Mouse (Mus musculus) layer of hippocampus, postnatal 25 days (tissue): ENCODE measurements around the gene Il16. TPM values are rescaled to one million over a fixed set of nuclear protein-coding genes. Genes with fewer than 3 reads are reported as not detected.

Experiments used
- DNase-seq, 2 experiments: peaks; one replicate each; pipeline ENCODE4 v3.0.0; 2022; ENCODE audit warnings: mixed read lengths in 2 of 2, low spot score in 1 of 2; ENCODE audit errors: extremely low spot score in 1 of 2
- total RNA-seq, 2 experiments: library from RNA; stranded (reverse); gene quantifications; 2 replicates each; pipeline ENCODE4 v1.2.3; 2021

The Il16 gene
- total RNA-seq, 2 experiments from 2014 or later: 58.7 to 59.7 TPM

DNA sequence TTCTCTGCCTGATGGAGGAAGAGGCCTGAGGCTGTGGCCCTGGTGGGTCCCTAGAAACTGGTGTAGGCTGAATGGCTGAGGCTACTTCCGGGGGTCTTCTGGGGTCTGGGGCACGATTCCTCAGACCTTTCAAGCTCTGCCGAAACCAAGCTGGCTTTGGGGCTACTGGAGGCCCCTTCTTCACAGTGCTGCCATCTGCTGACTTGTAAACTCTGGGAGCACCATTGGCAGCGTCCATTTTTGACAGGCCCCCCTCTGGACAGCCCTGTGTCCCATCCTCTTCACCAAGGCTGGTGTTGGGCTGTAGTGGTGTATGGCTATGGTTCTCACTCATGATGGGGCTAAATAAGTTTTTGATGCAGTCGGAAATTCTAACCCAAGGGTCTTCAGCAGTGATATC lies 93.0 kb downstream of the Il16 start:
- DNase-seq: no peak

DNA sequence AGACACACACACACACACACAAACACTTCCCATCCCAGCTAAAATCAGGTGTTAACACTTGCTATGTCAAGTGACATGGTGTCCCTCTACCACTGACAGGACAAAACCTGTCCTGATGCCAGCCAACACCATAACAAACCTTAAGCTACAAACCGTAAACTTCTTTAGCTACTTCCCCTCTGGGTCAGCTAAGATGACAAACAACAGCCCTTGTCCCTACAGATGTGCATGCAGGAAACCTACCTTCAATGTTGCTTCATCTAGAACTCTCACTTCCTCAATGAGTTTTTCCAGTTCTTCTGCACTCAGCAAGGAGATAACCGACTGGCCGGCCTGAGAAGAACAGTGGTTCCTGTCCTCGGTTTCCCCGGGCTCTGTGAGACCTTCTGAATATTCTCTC lies 94.9 kb downstream of the Il16 start:
- no peak for DNase-seq

DNA sequence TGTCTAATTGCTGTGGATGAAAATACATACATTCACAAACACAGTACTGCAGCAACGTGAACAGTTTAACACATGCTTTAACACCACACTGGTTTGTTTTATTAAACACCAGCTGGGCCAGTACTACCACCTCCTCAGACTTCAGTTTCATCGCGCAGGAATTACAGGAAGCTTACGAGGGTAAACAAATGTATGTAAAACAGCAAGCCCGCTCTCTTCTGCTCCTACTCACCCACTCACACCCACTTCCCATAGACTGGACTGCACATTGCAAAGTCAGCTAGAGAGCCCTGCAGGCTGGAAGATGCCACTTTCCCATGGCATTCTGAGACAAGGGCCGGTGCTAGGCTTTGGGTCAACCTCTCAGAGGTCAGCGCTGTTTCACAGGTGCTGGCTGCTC lies 96.7 kb downstream of the Il16 start:
- no peak for DNase-seq

DNA sequence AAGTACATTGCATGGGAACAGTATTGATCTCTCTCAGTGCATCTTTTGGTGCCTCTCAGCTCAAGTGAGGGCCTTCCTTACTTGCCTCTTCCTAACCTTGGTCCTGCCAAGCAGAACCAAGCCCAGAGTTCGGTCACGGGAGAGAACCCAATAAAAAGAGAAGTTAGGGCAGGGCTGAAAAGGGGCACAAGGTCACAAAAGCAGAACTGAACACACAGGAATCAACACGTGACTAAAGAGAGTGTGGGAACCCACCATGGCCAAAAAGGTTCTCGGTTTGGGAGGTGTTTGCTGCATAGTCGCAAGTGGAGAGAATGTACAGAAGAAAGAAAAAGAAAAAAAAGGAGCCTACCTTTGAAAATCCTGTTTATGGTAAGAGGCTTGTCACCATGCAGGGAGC lies 100.0 kb downstream of the Il16 start:
- DNase-seq: no peak

GRCm38 (mm10) chr7:83644761-83645160 lies 100.8 kb downstream of the Il16 start:
- no peak for DNase-seq

DNA sequence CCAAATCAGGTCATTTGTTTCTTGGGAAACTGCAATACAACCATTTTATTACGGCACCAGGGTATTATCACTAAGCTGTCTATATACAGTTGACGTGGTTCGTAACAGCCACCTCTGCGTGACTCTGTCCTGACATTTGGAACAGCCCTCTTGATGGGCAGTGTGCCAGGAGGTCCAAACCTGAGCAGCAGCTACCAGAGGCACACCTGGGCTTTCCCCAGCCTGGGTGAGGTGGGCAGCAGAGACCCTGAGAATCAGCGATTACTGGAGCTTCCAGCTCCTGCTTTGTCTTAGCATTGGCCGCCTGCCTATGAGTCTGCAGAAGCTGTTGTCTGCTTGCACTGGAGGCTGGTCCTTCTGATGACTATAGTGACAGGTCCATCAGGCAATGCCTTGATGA lies 101.9 kb downstream of the Il16 start:
- no peak for DNase-seq

DNA sequence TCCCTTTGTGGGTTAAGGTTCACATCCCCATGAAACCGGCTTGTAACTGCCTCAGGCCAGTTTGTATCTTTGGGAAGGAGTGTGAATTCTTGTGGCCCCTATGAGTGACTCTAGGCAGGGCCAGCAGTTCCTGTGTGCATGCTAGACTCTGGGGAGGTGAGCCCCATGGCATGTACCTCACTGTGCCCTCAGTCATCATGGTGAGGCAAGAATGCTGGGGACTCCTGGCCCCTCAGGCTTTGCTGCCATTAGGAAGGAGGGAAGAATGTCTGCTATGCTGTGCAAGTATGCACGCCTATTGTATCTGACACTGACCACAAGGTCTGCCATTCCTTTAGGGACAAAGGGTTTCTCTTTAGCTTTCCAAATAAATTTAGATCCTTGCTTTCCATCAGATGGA lies 104.4 kb downstream of the Il16 start:
- no peak for DNase-seq

- no peak for DNase-seq
Observed at GRCm38 (mm10) chr7:83640581-83640980, 104.9 kb downstream of the Il16 start.

DNA sequence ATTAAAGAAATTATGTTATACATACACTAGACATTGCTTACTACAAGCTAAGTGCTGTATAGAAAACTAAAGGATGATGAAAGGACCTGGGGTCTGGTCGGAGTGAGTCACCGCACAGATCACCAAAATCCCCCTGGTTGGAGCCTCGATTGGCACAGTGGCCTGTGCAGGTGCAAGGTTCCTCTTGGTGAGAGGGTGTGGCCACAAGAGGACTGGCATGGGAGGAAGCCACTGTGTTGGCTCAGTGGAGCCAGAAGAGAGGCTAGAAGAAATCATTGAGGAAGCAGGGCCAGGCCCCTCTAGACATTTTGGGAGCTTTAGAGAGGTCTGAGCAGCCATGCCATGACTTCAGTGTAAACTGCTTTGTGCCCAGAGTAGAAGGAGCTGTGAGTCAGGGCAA lies 106.4 kb downstream of the Il16 start:
- DNase-seq: no peak

DNA sequence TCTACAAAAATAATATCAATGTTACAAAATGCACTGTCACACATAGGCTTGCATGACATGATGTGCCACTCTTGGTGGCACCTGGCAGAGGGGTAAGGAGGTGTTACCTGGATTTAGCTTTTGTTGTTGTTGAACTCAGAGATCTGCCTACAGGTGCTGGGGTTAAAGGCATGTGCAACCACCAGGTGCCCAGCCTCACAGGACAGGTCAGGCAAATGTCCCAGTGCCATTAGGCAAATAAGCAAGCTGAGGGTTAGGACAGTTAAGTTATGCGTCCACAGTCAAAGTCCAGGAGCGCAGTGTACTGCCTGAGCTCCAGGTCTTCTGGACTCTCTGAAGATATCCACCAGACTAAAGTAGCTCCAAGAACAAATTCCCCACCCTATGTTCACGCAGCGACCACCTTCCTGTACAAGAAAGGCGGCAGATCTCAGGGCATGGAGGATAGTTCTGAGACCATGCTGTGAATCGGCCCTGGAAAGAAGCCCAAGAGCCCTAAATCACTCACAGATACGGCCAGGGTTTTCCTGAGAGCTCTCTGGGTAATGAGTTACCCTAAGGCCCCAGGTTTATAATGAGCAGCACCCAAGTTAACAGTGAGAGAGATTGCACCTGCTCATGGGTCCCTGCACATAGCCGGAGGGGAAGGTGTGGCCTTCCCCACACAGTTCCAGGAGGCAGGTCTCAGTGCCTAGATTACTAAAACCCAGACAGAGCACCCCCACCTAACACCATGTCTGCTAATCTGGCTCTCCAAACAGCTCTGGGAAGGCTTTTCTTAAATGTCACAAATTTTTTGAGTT lies 107.5 kb downstream of the Il16 start:
- no peak for DNase-seq

- DNase-seq: no peak
Observed at GRCm38 (mm10) chr7:83636425-83636824, 109.1 kb downstream of the Il16 start.

GRCm38 (mm10) chr7:83635726-83636125 lies 109.8 kb downstream of the Il16 start:
- DNase-seq: no peak

DNA sequence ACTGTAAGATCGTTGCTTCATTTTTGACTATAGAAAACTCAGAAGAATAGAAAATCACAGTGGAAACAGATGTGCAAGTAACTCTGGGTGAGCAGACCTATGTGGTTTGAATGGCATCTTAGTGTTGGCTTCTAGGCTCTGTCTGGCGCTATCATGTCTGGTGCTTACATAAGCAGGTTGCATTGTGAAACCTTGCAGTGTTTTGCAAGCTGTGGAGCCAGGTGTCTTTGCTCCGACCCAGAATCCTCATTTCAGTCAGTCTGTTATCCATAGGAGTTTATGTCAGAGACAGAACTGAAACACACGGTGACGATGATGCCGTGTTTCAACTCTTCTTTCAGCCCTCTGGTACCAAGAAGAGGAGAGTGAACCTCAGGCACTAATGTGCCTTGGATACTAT lies 111.7 kb downstream of the Il16 start:
- no peak for DNase-seq

DNA sequence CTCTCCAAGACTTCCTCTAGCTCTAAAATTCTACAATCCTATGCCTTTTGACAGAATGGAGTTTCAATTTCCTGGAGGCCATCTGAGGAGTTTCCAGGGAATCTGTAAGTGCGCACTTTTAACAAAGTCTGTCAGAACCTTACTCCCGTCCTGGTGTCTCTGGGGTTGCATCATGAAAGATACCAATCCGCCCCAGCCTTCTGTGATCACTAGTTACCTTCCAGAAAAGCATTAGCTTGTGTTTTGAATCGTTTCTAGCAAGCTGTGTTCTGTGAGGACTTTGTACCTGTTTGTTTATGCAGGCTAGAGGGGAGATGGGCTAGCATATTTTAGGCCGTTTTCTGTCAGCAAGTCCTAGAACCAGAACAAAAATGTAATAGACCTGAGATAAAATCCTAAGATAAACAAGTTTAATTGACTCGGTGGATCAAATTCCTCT lies 112.8 kb downstream of the Il16 start:
- DNase-seq: no peak

GRCm38 (mm10) chr7:83631828-83632681 lies 113.5 kb downstream of the Il16 start, which contains the start of gene Stard5:
TSS of gene Stard5 (plus strand) at chr7:83631959.
- DNase-seq: peak; percentile 73 to 83

DNA sequence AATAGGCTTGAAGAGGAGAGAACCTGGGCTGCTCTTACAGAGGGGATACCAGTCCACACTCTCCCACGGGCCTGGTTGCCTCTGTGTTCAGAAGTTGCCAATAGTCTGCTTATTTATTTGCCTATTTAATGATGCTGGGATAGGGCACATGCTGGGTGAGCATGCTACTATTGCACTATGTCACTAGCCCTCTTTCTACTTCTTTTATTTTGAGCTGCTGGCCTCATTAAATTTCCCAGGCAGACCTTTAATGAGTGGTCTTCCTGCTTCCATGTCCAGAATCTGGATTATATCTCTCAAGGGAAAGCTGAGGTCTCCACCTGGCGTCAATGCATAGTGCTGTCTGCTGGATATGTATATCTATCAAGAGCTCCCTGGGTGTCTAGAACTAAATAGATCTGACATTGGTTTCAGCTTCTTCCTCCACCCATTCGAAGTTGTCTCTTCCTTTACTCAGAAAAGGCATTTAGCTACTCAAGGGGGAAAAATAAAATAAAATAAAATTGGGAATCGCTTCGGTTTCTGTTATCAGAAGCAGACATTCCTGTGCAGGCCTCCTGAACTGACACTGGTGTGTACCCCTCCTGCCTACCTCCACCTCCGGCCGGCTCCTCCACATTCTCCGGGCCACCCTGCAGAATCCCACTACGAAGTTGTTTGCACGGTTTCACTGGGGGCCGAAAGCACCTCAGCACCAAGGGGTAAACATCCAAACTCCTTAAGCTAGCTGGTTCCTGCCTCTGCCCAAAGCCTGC lies 114.3 kb downstream of the Il16 start:
- no peak for DNase-seq

GRCm38 (mm10) chr7:83627369-83627768 lies 118.2 kb downstream of the Il16 start:
- DNase-seq: no peak

DNA sequence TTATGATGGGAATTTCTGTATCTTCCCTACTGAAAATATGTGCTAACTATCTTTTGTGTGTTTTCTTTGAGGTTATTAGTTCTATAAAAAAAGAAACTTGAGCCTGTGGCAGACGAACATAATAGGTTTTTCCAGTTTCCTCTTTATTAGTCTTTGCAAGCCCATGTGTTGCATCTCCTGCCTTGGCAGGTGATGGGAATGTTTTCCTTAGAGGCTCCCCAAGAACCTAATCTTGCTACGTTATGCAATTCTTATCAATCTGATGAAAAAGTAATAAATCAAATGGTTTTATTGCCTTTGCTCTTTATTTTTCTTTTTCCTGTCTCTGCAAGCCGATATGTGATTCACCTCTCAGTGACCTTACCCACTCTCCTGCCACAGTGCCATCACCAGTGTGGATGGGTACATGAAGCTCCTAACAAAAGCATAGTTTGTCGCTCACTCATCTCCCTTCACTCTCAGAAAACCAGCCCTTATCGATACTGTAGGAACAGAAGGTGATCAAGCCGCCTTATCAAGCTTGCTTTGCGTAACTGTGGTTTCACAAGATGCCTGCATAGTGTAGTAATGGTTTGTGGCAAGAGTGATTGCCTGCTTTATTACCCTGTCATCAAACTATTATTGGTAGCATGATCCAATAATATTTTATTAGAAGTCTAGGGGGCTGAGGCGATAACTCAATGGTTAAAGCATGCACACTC lies 118.8 kb downstream of the Il16 start:
- DNase-seq: no peak

DNA sequence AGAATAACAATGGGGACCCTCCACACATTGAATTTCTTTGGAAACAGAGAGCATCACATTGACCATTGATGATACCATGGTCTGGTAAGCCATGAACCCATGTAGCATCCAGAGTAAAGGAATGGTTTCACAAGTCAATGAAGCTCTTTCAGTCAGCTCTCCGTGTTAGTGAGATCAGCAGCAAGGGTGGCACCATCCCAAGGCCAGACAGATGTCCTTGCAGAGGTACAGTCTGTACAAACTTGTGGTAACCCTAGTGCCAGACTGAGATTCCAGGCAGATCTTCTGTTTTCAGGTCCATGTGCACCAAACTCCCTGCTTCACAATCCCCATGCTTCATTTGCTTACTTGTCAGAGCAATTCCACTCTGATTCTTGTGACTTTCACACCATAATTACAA lies 121.5 kb downstream of the Il16 start:
- no peak for DNase-seq

DNA sequence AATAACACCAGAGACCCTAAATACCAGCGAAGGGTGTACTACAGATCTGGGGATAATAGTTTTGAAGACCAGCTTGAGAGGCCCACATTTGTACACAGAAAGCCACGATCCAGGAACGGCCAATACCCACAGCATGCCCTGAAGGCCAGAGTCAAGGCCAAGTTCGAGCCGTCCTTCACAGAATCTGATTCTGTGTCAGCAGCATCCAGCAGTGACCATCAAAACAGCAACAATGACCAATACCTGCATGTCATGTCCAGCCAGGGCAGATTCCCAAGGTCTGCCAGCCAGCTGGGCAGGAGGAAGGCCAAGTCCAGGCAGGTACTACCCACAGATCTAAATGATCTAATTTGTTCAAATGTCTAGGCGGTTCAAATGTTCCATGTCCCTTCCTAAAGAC lies 122.9 kb downstream of the Il16 start:
- DNase-seq: no peak
